In the genomic region with DNA sequence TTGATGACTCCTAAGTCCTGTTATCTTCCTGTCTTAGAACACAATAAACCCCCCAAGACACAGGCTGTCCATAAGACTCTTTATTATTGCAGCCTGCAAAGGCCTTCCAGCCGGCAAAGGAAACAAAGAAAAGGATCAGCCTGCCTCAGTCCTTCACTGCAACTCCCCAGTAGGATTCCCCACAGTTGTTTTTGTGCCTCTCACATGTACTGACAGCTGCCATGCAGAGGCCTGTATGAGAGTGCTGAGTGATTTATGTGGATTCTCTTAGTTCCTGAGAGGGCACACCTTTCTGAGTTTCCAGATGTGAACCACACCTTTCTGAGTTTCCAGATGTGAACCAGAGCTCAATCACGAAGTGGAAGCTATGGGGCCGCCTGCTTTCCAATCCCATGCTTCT, we compare ENCODE assay signal across 25 mouse cellular contexts. TPM values are rescaled to one million over a fixed set of nuclear protein-coding genes. Genes with fewer than 3 reads are reported as not detected.
DNase-seq lines count a peak whose midpoint lies in the region; ATAC-seq and TF ChIP-seq lines count a peak whose summit lies in the region.
"Had no signal": no experiment of that assay in that cellular context is flagged by ENCODE, and none has a peak within 500 bp of the region (broad histone marks: within the 10 kb centered on the region; RNA-seq: fewer than 3 reads in every experiment).

No protein-coding gene starts in this region.

- H3K4me2 ChIP-seq in heart, embryonic 12.5 days: no peak overlapping the region
- H3K4me2 ChIP-seq in forebrain, postnatal 0 days (ENCODE audit: low read depth): no peak overlapping the region
- H3K4me2 ChIP-seq: embryonic facial prominence, embryonic 12.5 days; forebrain, embryonic 13.5 days; forebrain, embryonic 15.5 days had no signal

- H3K36me3 ChIP-seq in heart, embryonic 12.5 days: no peaks in the 10 kb centered on the region
- H3K36me3 ChIP-seq in forebrain, postnatal 0 days (ENCODE audit: insufficient read depth): no peaks in the 10 kb centered on the region
- H3K36me3 ChIP-seq: embryonic facial prominence, embryonic 10.5 days; embryonic facial prominence, embryonic 12.5 days; forebrain, embryonic 15.5 days; G1E had no signal

- no peak for TF ChIP-seq CTCF in forebrain, postnatal 0 days (IDR thresholded peaks at IDR 0.05; ENCODE audit: low read depth)

- ATAC-seq in heart, embryonic 12.5 days (ENCODE audit: insufficient number of reproducible peaks, low FRiP score): no peak
- ATAC-seq in forebrain, postnatal 0 days: no peak
- ATAC-seq: activated CD4-positive, CD25-positive, alpha-beta regulatory T cell, adult 4 months; CD4-positive, CD25-positive, alpha-beta regulatory T cell, adult 4 months; forebrain, embryonic 13.5 days; forebrain, embryonic 15.5 days; Patski had no signal

- H3K9me3 ChIP-seq in heart, embryonic 12.5 days (replicated peaks): no peaks in the 10 kb centered on the region
- H3K9me3 ChIP-seq in forebrain, postnatal 0 days (ENCODE audit: low read length): no peaks in the 10 kb centered on the region
- H3K9me3 ChIP-seq: embryonic facial prominence, embryonic 10.5 days; embryonic facial prominence, embryonic 12.5 days; forebrain, embryonic 13.5 days; forebrain, embryonic 15.5 days; G1E had no signal

- no peak overlapping the region for H3K4me3 ChIP-seq in heart, embryonic 12.5 days
- H3K4me3 ChIP-seq in forebrain, postnatal 0 days (ENCODE audit: low read depth, low read length): no peak overlapping the region
- H3K4me3 ChIP-seq: embryonic facial prominence, embryonic 10.5 days; embryonic facial prominence, embryonic 12.5 days; forebrain, embryonic 13.5 days; forebrain, embryonic 15.5 days had no signal

- H3K4me1 ChIP-seq in heart, embryonic 12.5 days (replicated peaks): no peaks in the 10 kb centered on the region
- H3K4me1 ChIP-seq in forebrain, postnatal 0 days (ENCODE audit: insufficient read depth): no peaks in the 10 kb centered on the region
- H3K4me1 ChIP-seq: embryonic facial prominence, embryonic 12.5 days; forebrain, embryonic 13.5 days; forebrain, embryonic 15.5 days had no signal

- peak overlapping the region; percentile 23; the same call in 1 of the 2 replicates for H3K9ac ChIP-seq in heart, embryonic 12.5 days
- H3K9ac ChIP-seq in forebrain, postnatal 0 days: no peak overlapping the region
- H3K9ac ChIP-seq: embryonic facial prominence, embryonic 12.5 days; forebrain, embryonic 13.5 days; forebrain, embryonic 15.5 days had no signal

- DNase-seq in embryo, embryonic 10.5 days (ENCODE audit: low spot score): peak; percentile 3
- no peak for DNase-seq in embryo, embryonic 10 days (ENCODE audit: low spot score)
- DNase-seq in heart, postnatal 4 days: no peak
- DNase-seq in forelimb bud, embryonic 11.5 days (ENCODE audit: low read depth, low spot score): peak; percentile 12
- no peak for DNase-seq in forebrain, postnatal 0 days
- DNase-seq: adrenal gland, adult 8-10 months; adrenal gland, postnatal 14 days; adrenal gland, postnatal 36 days; B cell, adult 2 months; cerebellum, adult 11-12 months; cerebellum, adult 2 months; cerebellum, adult 9-10 months; cerebellum, postnatal 10 days; cerebellum, postnatal 25 days had no signal

- no peaks in the 10 kb centered on the region for H3K27me3 ChIP-seq in heart, embryonic 12.5 days (replicated peaks)
- H3K27me3 ChIP-seq in forebrain, postnatal 0 days (ENCODE audit: insufficient read depth, low read length): no peaks in the 10 kb centered on the region
- H3K27me3 ChIP-seq: CH12.LX; embryonic facial prominence, embryonic 12.5 days; forebrain, embryonic 13.5 days; forebrain, embryonic 15.5 days had no signal

- H3K27ac ChIP-seq in heart, embryonic 12.5 days (ENCODE audit: poor library complexity, severe bottlenecking): no peak overlapping the region
- no peak overlapping the region for H3K27ac ChIP-seq in forebrain, postnatal 0 days (ENCODE audit: low read depth, low read length)
- H3K27ac ChIP-seq: embryonic facial prominence, embryonic 10.5 days; embryonic facial prominence, embryonic 12.5 days; forebrain, embryonic 13.5 days; forebrain, embryonic 15.5 days had no signal

- 63% methylated on average over 3 of the region's 3 CpGs for WGBS in heart, embryonic 12.5 days
- 50% methylated on average over 3 of the region's 3 CpGs for WGBS in forebrain, postnatal 0 days

RNA-seq across cellular contexts. Expression of gene Casr, which starts 20.1 kb away (rescaled TPM):
- polyA plus RNA-seq in heart, embryonic 12.5 days (2016; fragmentation: Nextera tagmentation; extraction: Ambion mirVana): 0.04 and 0.24 TPM in 2 replicates
- total RNA-seq in heart, postnatal 4 days (2021): under 1 TPM; 0.14 to 0.33 TPM
- 0.46 and 1.6 TPM in 2 replicates for total RNA-seq in forebrain, postnatal 0 days (2014; rRNA removed)
- polyA plus RNA-seq in forebrain, postnatal 0 days (2015; fragmentation: Nextera tagmentation; extraction: Ambion mirVana): 0.14 and 0.62 TPM in 2 replicates
- total RNA-seq: adrenal gland, adult 18-20 months; adrenal gland, adult 8-10 months; adrenal gland, postnatal 14 days; adrenal gland, postnatal 36 days had no signal
- polyA plus RNA-seq: activated CD4-positive, CD25-positive, alpha-beta regulatory T cell, adult 4 months; CD4-positive, CD25-positive, alpha-beta regulatory T cell, adult 4 months; forebrain, embryonic 13.5 days; G1E had no signal

Comparison
In these comparisons a context has a peak if more than half of its experiments do, and no peak if none do; other contexts are left out.
1. DNase-seq: peak in embryo, embryonic 10.5 days (single experiment) and forelimb bud, embryonic 11.5 days (single experiment); none in embryo, embryonic 10 days (single experiment), heart, postnatal 4 days (single experiment) and forebrain, postnatal 0 days (single experiment).